Mouse (Mus musculus) liver, embryonic 14.5 days (tissue): ENCODE results near the gene Asb8.

Source experiments
- CTCF ChIP-seq: IDR thresholded peaks from 2 replicates; pipeline ENCODE4 v1.5.1; 2016; ENCODE audit warnings: antibody characterized with exemption, low read depth, control low read depth
- EP300 ChIP-seq: IDR thresholded peaks from 2 replicates; pipeline ENCODE4 v1.6.1; 2016; ENCODE audit warnings: antibody characterized with exemption, low read depth

GRCm38 (mm10) chr15:98155944-98156343 is 9.5 kb downstream of the Asb8 start:
- TF ChIP-seq CTCF (no peak), EP300 (no peak)
